Mouse (Mus musculus) liver, adult (tissue): ENCODE measurements at regions not wholly inside any gene's neighbourhood (a gene's known extent, or its start where the extent isn't known, plus 50 kb on each side); places are given as distances from the start of the nearest gene placed in this dataset.

Source experiments
- GATA4 ChIP-seq: IDR thresholded peaks from 2 replicates; pipeline ENCODE4 v1.6.1; 2014; ENCODE audit warnings: mild to moderate bottlenecking, low read length; ENCODE audit not compliant: insufficient replicate concordance

DNA sequence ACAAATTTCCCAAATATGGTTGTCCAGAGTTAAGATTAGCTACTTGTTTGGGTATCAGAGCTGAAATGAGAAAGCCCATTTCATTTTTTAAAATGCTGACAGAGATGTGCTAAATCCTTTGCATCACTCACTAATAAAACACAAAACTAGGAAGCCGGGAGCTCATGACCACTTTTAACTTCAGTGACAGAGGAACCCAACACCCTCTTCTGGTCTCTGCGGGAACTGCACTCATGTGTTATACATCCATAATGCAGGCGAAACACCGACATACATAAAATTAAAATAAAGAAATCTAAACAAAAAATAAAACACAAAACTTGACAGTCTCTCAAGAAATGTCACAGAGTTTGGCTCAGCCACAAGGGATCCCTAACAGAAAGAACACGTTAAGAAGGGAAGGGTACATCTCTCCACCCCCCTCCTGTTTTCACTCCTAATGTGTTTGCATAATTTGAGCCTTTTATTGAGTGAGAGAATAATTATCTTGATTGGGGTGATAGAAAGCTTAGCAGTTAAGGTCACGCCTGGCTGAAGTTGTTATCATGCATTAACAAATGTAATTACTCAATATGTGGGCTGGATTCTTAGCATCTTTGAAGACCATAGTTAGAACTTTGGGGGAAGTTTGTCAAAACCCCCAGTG lies 565.2 kb downstream of the Tmem132b start:
- TF ChIP-seq GATA4, result no peak

DNA sequence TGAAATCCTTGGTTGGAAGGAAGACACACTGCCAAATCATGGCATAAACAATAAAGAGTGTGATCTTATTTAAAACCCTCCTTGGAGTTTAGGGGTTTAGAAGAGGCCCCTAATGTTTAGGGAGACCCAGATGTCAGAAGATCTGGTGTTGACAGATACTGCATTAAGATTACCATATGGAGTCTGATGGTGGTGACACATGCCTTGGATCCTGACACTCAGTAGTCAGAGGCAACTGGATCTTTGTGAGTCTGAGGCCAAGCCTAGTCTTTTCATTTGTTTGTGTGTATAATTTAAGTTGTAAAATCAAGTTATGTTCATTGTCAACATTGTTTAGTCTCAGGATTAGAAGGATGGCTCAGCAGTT lies 565.7 kb downstream of the Tmem132b start:
- TF ChIP-seq GATA4, result no peak

DNA sequence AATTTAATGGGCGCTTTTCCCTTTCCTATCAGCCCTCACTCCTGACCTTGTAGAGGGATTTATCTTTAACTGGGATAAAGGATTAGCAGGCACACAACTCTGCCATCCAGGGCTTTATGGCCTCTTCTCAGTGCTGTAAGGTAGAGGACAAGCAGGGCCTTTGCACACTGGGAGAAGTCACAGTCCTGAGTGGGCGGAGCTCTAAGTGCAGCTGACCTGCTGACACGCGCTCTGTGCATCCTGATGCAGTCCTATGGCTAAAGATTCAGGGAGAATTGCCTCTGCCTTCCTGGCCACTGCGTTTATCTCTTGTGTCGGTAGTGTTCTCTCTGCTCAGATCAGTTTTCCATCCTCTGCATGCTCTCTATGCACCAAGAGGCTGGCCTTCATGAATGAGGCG lies 566.9 kb downstream of the Tmem132b start:
- no peak for TF ChIP-seq GATA4

DNA sequence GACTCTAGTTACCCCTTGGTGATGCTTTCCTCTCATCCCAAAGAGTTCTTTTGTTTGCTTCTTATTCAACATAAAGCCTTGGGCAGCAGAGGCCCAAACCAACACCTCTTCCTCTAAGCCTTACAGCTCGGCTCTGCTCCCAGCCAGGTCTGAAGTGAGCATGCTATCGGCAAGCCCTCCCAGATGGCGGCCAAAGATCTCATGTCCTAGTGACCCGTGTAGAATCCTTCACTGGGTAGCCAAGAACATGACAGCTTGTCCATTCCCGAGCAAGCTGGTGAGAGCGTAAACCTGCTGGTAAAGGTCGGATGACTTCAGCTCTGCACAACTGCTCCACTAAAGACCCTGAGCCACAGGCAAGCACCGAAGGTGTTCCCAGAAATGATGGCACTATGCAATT lies 568.4 kb downstream of the Tmem132b start:
- no peak for TF ChIP-seq GATA4

DNA sequence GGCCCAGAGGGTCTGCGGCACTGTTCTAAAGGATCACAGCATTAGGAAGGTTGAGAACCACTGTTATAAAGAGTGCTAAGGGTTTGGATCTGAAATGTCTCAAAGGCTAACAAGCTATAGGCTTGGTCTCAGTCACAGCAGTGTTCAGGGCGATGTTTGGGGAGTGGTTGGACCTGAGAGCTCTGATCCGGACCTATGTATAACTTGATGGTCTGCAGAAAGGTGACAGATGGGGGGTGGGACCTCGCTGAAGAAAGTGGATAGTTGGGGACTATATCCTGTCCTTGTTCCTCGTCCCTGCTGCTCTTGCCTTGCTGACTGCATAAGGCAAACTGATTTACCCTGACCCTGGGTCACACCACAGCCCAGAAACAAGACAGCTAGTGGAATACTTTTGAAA lies 572.9 kb downstream of the Tmem132b start:
- TF ChIP-seq GATA4, result no peak

DNA sequence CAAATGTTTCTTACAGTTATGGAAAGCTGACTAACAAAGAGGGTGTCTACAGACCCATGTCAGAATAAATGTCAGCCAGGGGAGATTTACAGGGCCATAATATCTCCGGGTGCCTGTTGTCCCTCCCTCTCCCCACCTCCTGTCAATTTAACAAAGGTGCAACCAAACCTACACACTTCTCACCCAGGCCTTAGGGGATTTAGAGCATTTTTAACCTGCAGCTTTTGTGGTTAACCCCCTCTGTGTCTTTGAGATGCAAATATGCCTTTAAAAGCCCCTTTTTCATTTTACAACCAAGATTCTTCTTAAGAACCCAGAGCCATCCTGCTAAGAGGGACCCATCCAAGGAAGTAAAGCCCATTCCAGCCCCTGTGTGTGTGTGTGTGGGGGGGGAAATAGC lies 573.3 kb downstream of the Tmem132b start:
- TF ChIP-seq GATA4, result no peak

DNA sequence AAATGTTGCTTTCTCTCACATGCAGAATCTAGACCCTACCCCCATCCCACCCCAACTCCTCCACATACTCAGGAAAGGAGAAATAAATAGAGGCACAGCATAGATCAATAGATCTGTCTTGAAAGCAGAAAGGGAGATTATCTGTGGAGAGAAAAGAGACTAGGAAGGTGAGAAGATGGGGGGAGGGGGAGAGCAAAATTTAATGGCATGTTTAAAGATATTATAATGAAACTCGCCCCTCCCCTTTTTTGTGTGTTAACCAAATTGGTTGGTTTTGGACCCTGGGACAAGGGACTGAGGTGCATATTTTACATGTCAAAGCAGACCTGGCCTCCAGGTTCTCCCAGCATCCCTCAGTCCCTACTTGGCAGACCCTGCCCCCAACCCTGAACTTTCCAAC lies 573.9 kb downstream of the Tmem132b start:
- no peak for TF ChIP-seq GATA4

DNA sequence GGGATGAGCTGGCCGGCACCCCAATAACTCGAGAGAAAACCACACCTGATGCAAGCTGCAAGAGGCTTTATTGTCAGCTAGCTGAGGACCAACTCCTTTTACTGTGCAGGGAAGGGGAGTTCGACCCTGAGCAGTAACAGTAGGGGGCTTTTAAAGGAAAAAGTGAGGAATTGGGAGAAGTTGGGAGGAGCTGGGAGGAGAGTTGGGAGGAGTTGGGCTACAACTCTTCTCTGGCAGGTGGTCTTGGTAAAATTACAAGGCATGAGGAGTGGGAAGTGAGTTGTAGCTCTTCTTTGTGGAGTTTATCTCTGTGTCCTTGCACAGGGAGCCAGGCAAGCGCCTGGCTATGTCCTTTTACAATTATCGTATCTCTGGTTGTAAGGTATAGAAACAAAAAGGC lies 575.4 kb downstream of the Tmem132b start:
- TF ChIP-seq GATA4, result no peak

DNA sequence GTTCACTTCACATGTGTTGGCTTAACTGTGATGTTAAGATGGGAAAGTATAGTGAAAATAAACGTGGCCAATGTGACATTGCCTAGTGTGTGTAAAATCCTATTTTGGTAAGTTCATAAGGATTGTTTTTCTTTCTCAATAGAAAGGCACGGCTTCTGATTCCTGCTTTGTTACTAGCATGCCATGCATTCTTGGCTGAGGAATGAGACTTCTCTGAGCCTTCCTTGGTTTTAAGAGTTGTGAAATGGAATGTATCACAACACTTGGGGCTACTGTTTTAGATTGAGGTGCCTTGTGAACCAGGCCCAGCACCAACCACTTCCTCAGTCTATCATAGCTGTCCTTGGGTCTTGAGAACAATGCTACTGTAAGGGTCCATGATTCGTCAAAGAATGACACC lies 577.3 kb downstream of the Tmem132b start:
- no peak for TF ChIP-seq GATA4

DNA sequence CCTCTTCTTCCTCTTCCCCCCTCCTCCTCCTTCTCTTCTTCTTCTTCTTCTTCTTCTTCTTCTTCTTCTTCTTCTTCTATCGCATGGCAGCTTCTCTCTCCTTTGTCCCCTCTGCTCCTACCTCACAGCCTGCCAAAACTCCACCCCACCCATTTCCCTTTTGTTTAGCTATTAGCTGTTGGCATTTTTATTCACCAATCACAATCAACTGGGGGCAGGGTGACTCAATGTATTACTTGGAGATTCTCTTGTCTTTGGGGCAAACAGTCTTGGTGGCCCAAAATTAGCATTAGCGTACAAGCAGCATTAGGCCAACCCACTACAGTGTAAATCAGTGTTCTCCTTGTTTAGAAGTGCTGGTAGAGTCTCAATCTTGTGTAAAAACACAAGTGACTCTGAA lies 585.7 kb downstream of the Tmem132b start:
- no peak for TF ChIP-seq GATA4

DNA sequence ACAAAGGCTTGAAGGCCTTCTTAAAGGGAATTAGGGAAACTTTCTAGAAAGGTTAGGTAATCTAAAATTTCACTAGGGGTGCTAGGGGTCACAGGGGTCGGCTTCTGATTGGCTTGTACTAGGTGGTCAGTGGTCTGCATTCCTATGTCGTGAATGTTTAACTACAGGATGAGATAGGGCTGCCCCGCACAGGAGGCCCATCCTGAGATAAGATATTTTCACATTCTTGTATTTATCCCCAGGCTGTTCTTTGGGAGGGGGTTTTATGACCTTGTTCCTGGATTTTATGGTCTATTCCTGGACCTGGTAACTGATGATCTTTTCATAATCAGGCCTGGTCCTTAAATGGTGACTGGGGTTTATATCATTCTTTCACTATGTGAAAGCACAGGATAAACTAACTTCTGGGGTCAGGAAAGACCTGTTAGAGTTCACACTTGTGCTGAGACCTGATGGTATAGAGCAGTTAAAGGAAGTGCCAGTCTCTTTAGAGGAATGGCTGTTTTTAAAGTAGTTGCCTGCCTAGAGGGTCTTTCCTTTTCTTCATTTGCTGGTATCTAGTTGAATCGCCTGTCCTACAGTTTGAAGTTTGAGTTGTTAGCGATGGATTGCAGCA lies 586.4 kb downstream of the Tmem132b start:
- no peak for TF ChIP-seq GATA4

DNA sequence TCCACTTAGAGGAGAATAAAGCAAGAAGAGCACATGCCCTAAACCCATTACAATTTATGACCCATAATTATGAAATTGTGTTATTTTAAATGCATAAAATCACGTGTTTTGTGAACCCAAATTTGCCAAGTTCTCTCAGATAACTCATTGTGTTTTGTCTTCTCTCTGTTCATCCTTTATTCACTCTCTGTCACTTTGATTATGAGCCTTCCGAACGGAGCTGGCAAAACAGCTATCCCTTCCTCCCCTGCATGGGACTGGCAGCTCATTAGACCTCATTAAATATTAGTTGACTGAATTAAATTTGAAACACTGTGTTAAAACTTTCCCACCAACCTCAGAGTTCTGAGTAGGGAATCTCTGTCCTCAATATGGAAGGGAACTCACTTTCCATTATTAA lies 587.2 kb downstream of the Tmem132b start:
- no peak for TF ChIP-seq GATA4

DNA sequence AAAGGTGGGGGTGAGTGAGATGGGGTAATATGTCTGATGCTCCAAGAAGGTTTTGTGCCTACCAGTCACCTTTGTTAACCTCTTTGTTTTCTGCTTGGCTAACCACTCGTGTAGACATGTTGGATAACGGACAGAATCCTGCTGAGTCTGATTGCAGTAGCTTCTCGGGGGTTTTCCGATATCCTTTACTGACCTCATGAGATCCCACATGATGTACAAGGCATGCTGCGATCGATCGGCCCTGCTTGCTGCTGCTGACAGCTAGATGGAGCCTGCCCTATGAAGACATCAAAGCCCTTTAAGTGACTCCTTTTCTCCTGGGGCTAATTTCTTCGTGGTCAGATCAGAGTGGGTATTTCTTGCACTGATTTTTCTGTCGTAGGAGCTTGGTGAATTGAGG lies 591.6 kb downstream of the Tmem132b start:
- no peak for TF ChIP-seq GATA4

DNA sequence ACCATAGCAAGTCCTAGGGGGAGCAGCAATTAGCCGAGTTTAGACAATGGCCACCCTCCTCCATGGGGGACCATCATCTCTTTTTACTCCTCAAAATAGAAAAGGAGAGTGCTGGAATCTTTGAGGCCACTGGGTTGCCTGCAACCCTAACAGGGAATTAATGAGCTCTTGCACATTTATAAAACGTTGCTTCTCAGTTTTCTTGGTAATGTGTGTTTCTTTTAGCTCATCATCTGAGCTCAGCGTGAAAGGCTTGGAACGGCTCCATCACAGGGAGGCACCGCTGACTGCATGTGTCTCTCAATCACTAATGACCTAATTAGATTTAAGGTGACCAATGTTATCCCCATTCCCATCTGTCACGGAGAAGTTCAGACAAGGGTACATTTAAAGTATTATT lies 595.9 kb downstream of the Tmem132b start:
- no peak for TF ChIP-seq GATA4

DNA sequence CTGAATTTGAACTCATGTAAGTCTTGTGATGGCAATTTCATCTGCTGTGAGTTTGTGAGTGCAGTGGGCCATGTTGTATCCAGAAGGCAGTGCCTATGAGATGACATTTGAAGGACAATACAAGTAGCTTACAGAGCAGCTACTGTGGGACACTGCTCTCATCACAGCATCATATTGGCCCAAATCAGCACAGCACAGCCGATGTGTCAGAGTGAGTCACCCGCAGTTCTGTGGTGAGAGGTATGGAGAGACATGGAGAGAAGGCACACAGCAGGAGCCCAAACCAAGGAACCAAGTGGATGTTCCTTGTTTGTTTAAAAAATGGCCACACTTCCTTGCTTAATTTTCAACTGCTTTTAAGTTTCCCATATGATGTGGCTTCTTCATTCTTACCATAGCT lies 617.3 kb downstream of the Tmem132b start:
- no peak for TF ChIP-seq GATA4

DNA sequence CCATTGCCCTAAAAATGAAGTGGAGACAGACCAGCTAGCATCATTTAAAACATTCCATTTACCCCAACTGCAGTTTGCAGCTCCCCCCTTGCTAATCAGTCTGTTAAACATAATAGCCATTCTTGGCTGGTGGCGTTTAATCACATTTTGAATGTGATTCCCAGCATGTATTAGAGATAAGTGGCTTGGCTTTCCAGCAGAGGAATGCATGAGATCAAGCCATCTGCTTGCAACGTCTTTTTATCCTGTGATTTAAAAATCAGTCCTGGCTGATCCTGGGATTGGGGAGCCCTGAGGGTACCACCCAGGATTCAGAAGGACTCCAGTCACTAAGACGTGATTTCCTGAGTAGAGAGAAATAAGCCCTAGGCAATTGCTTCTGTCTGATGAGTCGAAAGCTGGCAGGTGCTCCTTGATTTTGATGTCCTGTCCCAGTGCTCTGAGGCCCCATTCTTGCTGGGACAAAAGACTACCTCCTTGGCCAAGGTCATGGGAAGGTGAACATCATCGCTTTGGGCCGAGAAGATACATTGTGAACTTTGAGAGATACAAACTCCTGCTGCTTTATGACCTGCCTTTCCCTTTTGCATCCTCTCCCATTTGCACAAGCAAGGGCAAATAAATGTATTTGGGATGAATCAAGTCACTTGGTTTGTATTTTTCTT lies 623.8 kb downstream of the Tmem132b start:
- TF ChIP-seq GATA4, result no peak

DNA sequence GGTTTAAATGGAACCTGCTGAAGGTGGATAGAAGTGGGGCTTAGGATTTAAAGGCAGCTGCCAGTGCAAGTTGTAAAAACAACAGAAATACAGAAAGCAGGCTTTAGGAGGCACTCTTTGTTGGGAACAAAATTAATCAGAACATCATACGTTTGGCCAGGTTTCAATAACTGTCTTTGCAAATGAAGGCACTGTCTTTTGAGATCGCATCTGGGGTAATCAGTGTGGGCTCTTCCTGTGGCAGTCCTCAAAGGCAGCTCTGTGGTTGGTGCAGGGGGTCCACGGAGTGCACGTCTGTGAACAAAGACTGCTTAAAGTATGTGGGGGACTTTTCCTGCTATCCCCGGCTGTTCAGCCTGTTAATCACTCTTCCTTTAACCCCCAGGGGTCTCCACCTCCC lies 654.5 kb downstream of the Tmem132b start:
- TF ChIP-seq GATA4, result no peak
